ENCODE assay signal across 8 mouse cellular contexts in the genomic region with DNA sequence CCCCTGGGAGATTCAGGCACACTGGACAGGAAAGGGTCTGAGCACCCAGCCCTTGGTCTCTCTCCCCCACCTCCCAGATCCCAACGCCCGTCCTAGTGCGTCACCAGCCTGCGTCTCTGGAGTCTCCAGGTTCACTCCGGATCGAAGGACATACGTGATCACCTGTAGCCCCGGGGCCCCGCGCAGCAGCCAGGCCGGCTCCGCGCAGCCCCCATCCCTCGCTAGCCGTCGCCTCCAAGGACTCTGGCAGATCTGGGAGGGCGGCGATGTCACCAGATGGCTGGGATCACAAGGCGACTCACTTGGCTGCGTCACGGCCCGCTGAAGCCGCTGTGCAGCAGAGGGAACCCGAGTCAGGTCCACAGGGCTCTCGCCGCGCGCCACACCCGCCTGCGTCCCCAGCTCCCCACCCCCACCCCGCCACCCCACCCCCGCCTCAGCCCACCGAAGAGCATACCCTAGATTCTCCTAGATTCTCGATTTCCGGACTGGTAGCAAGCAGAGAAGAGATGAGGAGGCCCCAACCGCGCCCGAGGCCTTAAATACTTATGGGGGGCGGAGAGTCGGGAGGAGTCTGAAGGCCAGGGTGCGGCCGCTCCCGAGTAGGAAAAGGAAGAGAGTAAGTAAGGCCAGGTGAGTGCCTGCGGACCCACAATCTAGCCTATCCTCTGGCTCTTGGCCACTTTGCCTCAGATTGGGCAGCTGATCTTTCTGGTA. TPM values are rescaled to one million over a fixed set of nuclear protein-coding genes. Genes with fewer than 3 reads are reported as not detected.
A peak's percentile ranks its signal among the peaks of the same experiment; 100 is the strongest.
DNase-seq lines count a peak whose midpoint lies in the region; ATAC-seq and TF ChIP-seq lines count a peak whose summit lies in the region.

No protein-coding gene starts in this region.

- under 1% methylated on average over 41 of the region's 44 CpGs for WGBS in forebrain, embryonic 16.5 days
- WGBS in liver, postnatal 0 days (ENCODE audit: insufficient replicate concordance), result 1% methylated on average over 37 of the region's 44 CpGs

- H3K36me3 ChIP-seq in forebrain, embryonic 16.5 days (ENCODE audit: control insufficient read depth, insufficient read depth), result no peaks in the 10 kb centered on the region
- H3K36me3 ChIP-seq in liver, postnatal 0 days (replicated peaks; ENCODE audit: insufficient read depth, low read length), result no peaks in the 10 kb centered on the region

- TF ChIP-seq CTCF in liver, postnatal 0 days (IDR thresholded peaks at IDR 0.05; ENCODE audit: low read depth), result no peak

- H3K4me2 ChIP-seq in forebrain, embryonic 16.5 days (ENCODE audit: low read length), result peak overlapping the region; percentile 95
- peak overlapping the region; percentile 75 for H3K4me2 ChIP-seq in liver, postnatal 0 days (ENCODE audit: low read depth, low read length)

- H3K4me1 ChIP-seq in forebrain, embryonic 16.5 days (replicated peaks; ENCODE audit: control insufficient read depth, insufficient read depth, low read length), result peaks cover 5% of the 10 kb centered on the region
- H3K4me1 ChIP-seq in liver, postnatal 0 days (ENCODE audit: insufficient read depth), result peaks cover 5% of the 10 kb centered on the region; the same call in 1 of the 2 replicates

- H3K27me3 ChIP-seq in forebrain, embryonic 16.5 days (replicated peaks; ENCODE audit: control insufficient read depth, insufficient read depth, low read length), result no peaks in the 10 kb centered on the region
- no peaks in the 10 kb centered on the region for H3K27me3 ChIP-seq in liver, postnatal 0 days (ENCODE audit: insufficient read depth, low read length)

- H3K9ac ChIP-seq in forebrain, embryonic 16.5 days (replicated peaks; ENCODE audit: low read depth, low read length), result peak overlapping the region; percentile 83
- peak overlapping the region; percentile 69 for H3K9ac ChIP-seq in liver, postnatal 0 days (replicated peaks)

- H3K4me3 ChIP-seq in forebrain, embryonic 16.5 days (replicated peaks; ENCODE audit: low read length), result peak overlapping the region; percentile 69
- H3K4me3 ChIP-seq in liver, postnatal 0 days (ENCODE audit: low read depth, low read length), result peak overlapping the region; percentile 63

- peak; percentile 86 for ATAC-seq in forebrain, embryonic 16.5 days
- ATAC-seq in liver, postnatal 0 days, result peak; percentile 73

- no peak for TF ChIP-seq EP300 in liver, postnatal 0 days (IDR thresholded peaks at IDR 0.05; ENCODE audit: low read depth)

- peak; percentile 73 for DNase-seq in Muller cell, postnatal 12 days (ENCODE audit: inconsistent ontology term)
- DNase-seq in cerebellum, adult 11-12 months, result peak; percentile 73
- peak; percentile 68 to 69 for DNase-seq in heart, postnatal 14 days
- peak; percentile 75 to 82 for DNase-seq in kidney, postnatal 4 days
- peak; percentile 41 for DNase-seq in liver, postnatal 0 days
- DNase-seq in ovary, adult 18-20 months (ENCODE audit: low spot score), result peak; percentile 55
- peak; percentile 64 to 70 for DNase-seq in urinary bladder, postnatal 4 days (ENCODE audit: low spot score in 2 of 2)

- H3K9me3 ChIP-seq in forebrain, embryonic 16.5 days (ENCODE audit: control insufficient read depth, low read length), result no peaks in the 10 kb centered on the region
- no peaks in the 10 kb centered on the region for H3K9me3 ChIP-seq in liver, postnatal 0 days (ENCODE audit: low read length)

- H3K27ac ChIP-seq in forebrain, embryonic 16.5 days (ENCODE audit: low read length), result no peak overlapping the region
- H3K27ac ChIP-seq in liver, postnatal 0 days (ENCODE audit: low read depth), result peak overlapping the region; percentile 64

- intact Hi-C loops in heart, postnatal 14 days (cut with DNase I), result no loop called here

RNA-seq across cellular contexts. Expression of a gene that starts 28.9 kb away (rescaled TPM):
- polyA plus RNA-seq in forebrain, embryonic 16.5 days (2015; fragmentation: Nextera tagmentation; extraction: Ambion mirVana), result 6.7 and 7.0 TPM in 2 replicates
- total RNA-seq in heart, postnatal 14 days (2021), result 10 to 100 TPM; 27.4 to 27.7 TPM
- 22.5 and 23.0 TPM in 2 replicates for polyA plus RNA-seq in liver, postnatal 0 days (2015; fragmentation: Nextera tagmentation; extraction: Ambion mirVana)

RNA-seq across cellular contexts. Expression of a gene that starts 30.1 kb away (rescaled TPM):
- 0.15 and 0.36 TPM in 2 replicates for polyA plus RNA-seq in forebrain, embryonic 16.5 days (2015; fragmentation: Nextera tagmentation; extraction: Ambion mirVana)
- total RNA-seq in heart, postnatal 14 days (2021), result under 1 TPM in 1 of 2 experiments, not detected in 1; 0.22 TPM
- polyA plus RNA-seq in liver, postnatal 0 days (2015; fragmentation: Nextera tagmentation; extraction: Ambion mirVana), result not detected in 2 replicates
